ENCODE assay signal across 15 mouse cellular contexts in the genomic region with DNA sequence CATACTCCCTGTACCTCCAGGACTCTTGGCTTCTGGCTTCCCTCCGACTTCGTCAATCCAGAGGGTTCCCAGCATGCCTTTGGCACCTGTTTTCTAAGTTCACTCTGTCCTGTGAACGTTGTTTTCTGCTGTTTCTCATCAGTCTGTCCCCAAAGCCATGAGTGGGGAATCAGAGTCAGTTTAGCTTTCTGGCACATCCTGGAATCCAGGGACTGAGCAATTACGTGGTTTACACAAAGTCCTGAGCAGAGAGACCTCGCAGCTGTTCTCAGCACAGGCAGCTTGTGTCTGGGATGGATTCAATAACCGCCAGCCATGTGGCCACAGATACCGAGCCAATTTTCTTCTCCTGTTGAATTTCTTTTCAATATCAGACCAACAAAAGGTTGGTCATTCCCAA. TPM values are rescaled to one million over a fixed set of nuclear protein-coding genes. Genes with fewer than 3 reads are reported as not detected.
"Had no signal": no experiment of that assay in that cellular context is flagged by ENCODE, and none has a peak within 500 bp of the region (broad histone marks: within the 10 kb centered on the region; RNA-seq: fewer than 3 reads in every experiment).

No protein-coding gene starts in this region.

- H3K4me2 ChIP-seq: limb, embryonic 13.5 days; lung, embryonic 15.5 days; midbrain, embryonic 12.5 days; neural tube, embryonic 13.5 days had no signal

- H3K4me1 ChIP-seq: lung, embryonic 15.5 days; midbrain, embryonic 12.5 days had no signal

- ATAC-seq: midbrain, embryonic 16.5 days had no signal

- H3K9me3 ChIP-seq: lung, embryonic 15.5 days; neural tube, embryonic 13.5 days had no signal

- H3K9ac ChIP-seq: limb, embryonic 13.5 days; liver, embryonic 14.5 days; lung, embryonic 15.5 days; midbrain, embryonic 12.5 days; neural tube, embryonic 13.5 days had no signal

- H3K4me3 ChIP-seq: layer of hippocampus, adult 2 months; limb, embryonic 13.5 days; lung, embryonic 15.5 days; midbrain, embryonic 12.5 days; neural tube, embryonic 13.5 days had no signal

- H3K27me3 ChIP-seq: limb, embryonic 13.5 days; midbrain, embryonic 12.5 days; neural tube, embryonic 13.5 days had no signal

- H3K27ac ChIP-seq: layer of hippocampus, adult 2 months; limb, embryonic 13.5 days; liver, embryonic 14.5 days; lung, embryonic 15.5 days; midbrain, embryonic 12.5 days; neural tube, embryonic 13.5 days; stomach, postnatal 0 days had no signal

- DNase-seq: kidney, adult 18-20 months; kidney, postnatal 10 days; kidney, postnatal 4 days; left cerebral cortex, postnatal 4 days; retina, postnatal 1 day; right cerebral cortex, postnatal 14 days had no signal

- H3K36me3 ChIP-seq: limb, embryonic 13.5 days; lung, embryonic 15.5 days; midbrain, embryonic 12.5 days; neural tube, embryonic 13.5 days had no signal

RNA-seq across cellular contexts. Expression of a gene that starts 53.0 kb away (rescaled TPM):
- polyA plus RNA-seq: kidney, embryonic 14.5 days had no signal
